Mouse (Mus musculus): ENCODE results near the gene Tex12. TPM values are rescaled to one million over a fixed set of nuclear protein-coding genes. Genes with fewer than 3 reads are reported as not detected.

Gene Tex12
- polyA plus RNA-seq, 1 experiment from 2014 or later, result not detected

GRCm38 (mm10) chr9:50542401-50542800 lies 18.7 kb downstream of the Tex12 start:
- H3K4me3 ChIP-seq (ENCODE audit: low read length), result no peak overlapping the region
- no peaks in the 10 kb centered on the region for H3K9me3 ChIP-seq (ENCODE audit: control insufficient read depth, low read length)
- no peak for ATAC-seq
- H3K4me1 ChIP-seq (ENCODE audit: control insufficient read depth, insufficient read depth, low read length), result no peaks in the 10 kb centered on the region
- no peak overlapping the region for H3K9ac ChIP-seq (ENCODE audit: low read depth, low read length)
- H3K27ac ChIP-seq (ENCODE audit: low read length), result no peak overlapping the region
- WGBS, result 79% methylated on average over 9 of the region's 9 CpGs
- no peaks in the 10 kb centered on the region for H3K36me3 ChIP-seq (ENCODE audit: control insufficient read depth, insufficient read depth, low read length)
- H3K4me2 ChIP-seq (ENCODE audit: low read depth, low read length), result no peak overlapping the region
- no peaks in the 10 kb centered on the region for H3K27me3 ChIP-seq (replicated peaks; ENCODE audit: control insufficient read depth, insufficient read depth, low read length)

- Histone ChIP-seq H3K9ac (ENCODE audit: low read depth, low read length) (no peak overlapping the region), H3K4me1 (ENCODE audit: control insufficient read depth, insufficient read depth, low read length) (peaks cover 5% of the 10 kb centered on the region; the same call in 1 of the 2 replicates), H3K27ac (ENCODE audit: low read length) (no peak overlapping the region), H3K36me3 (ENCODE audit: control insufficient read depth, insufficient read depth, low read length) (no peaks in the 10 kb centered on the region), H3K9me3 (ENCODE audit: control insufficient read depth, low read length) (no peaks in the 10 kb centered on the region), H3K27me3 (replicated peaks; ENCODE audit: control insufficient read depth, insufficient read depth, low read length) (no peaks in the 10 kb centered on the region), H3K4me3 (ENCODE audit: low read length) (no peak overlapping the region), H3K4me2 (ENCODE audit: low read depth, low read length) (no peak overlapping the region)
- ATAC-seq, result no peak
- 66% methylated on average over 7 of the region's 7 CpGs for WGBS
Observed at GRCm38 (mm10) chr9:50540170-50540569, 21.0 kb downstream of the Tex12 start.

- H3K4me1 ChIP-seq (ENCODE audit: control insufficient read depth, insufficient read depth, low read length), result peaks cover 5% of the 10 kb centered on the region; the same call in 1 of the 2 replicates
- ATAC-seq, result no peak
Observed at GRCm38 (mm10) chr9:50537295-50537694, 23.8 kb downstream of the Tex12 start.

GRCm38 (mm10) chr9:50536603-50537135 lies 24.5 kb downstream of the Tex12 start:
- Histone ChIP-seq H3K4me2 (ENCODE audit: low read depth, low read length) (no peak overlapping the region), H3K27ac (ENCODE audit: low read length) (no peak overlapping the region), H3K9ac (ENCODE audit: low read depth, low read length) (no peak overlapping the region), H3K4me3 (ENCODE audit: low read length) (no peak overlapping the region), H3K4me1 (ENCODE audit: control insufficient read depth, insufficient read depth, low read length) (peaks cover 5% of the 10 kb centered on the region; the same call in 1 of the 2 replicates), H3K27me3 (replicated peaks; ENCODE audit: control insufficient read depth, insufficient read depth, low read length) (no peaks in the 10 kb centered on the region), H3K36me3 (ENCODE audit: control insufficient read depth, insufficient read depth, low read length) (no peaks in the 10 kb centered on the region), H3K9me3 (ENCODE audit: control insufficient read depth, low read length) (peaks cover 3% of the 10 kb centered on the region; the same call in 1 of the 2 replicates)
- peak; percentile 81 for ATAC-seq
- 56% methylated on average over 7 of the region's 7 CpGs for WGBS

More at GRCm38 (mm10) chr9:50537295-50537694, 23.8 kb downstream of the Tex12 start:
- no peaks in the 10 kb centered on the region for H3K36me3 ChIP-seq (ENCODE audit: control insufficient read depth, insufficient read depth, low read length)
- no peak overlapping the region for H3K9ac ChIP-seq (ENCODE audit: low read depth, low read length)
- H3K4me2 ChIP-seq (ENCODE audit: low read depth, low read length), result no peak overlapping the region
- WGBS, result 62% methylated on average over 4 of the region's 4 CpGs
- peaks cover 3% of the 10 kb centered on the region; the same call in 1 of the 2 replicates for H3K9me3 ChIP-seq (ENCODE audit: control insufficient read depth, low read length)
- H3K4me3 ChIP-seq (ENCODE audit: low read length), result no peak overlapping the region
- no peaks in the 10 kb centered on the region for H3K27me3 ChIP-seq (replicated peaks; ENCODE audit: control insufficient read depth, insufficient read depth, low read length)
- no peak overlapping the region for H3K27ac ChIP-seq (ENCODE audit: low read length)

- peaks cover 5% of the 10 kb centered on the region; the same call in 1 of the 2 replicates for H3K4me1 ChIP-seq (ENCODE audit: control insufficient read depth, insufficient read depth, low read length)
- H3K9me3 ChIP-seq (ENCODE audit: control insufficient read depth, low read length), result peaks cover 3% of the 10 kb centered on the region; the same call in 1 of the 2 replicates
- no peak overlapping the region for H3K4me3 ChIP-seq (ENCODE audit: low read length)
- H3K27ac ChIP-seq (ENCODE audit: low read length), result peak overlapping the region; percentile 10; the same call in 1 of the 2 replicates
- H3K36me3 ChIP-seq (ENCODE audit: control insufficient read depth, insufficient read depth, low read length), result no peaks in the 10 kb centered on the region
- H3K4me2 ChIP-seq (ENCODE audit: low read depth, low read length), result no peak overlapping the region
- peak; percentile 36; the same call in 1 of the 2 replicates for ATAC-seq
- no peaks in the 10 kb centered on the region for H3K27me3 ChIP-seq (replicated peaks; ENCODE audit: control insufficient read depth, insufficient read depth, low read length)
- H3K9ac ChIP-seq (ENCODE audit: low read depth, low read length), result no peak overlapping the region
- 62% methylated on average over 5 of the region's 5 CpGs for WGBS
Observed at GRCm38 (mm10) chr9:50535930-50536329, 25.2 kb downstream of the Tex12 start.

- peaks cover 5% of the 10 kb centered on the region; the same call in 1 of the 2 replicates for H3K4me1 ChIP-seq (ENCODE audit: control insufficient read depth, insufficient read depth, low read length)
- H3K27ac ChIP-seq (ENCODE audit: low read length), result peak overlapping the region; percentile 59
- no peaks in the 10 kb centered on the region for H3K36me3 ChIP-seq (ENCODE audit: control insufficient read depth, insufficient read depth, low read length)
- H3K4me2 ChIP-seq (ENCODE audit: low read depth, low read length), result no peak overlapping the region
- no peaks in the 10 kb centered on the region for H3K27me3 ChIP-seq (replicated peaks; ENCODE audit: control insufficient read depth, insufficient read depth, low read length)
- ATAC-seq, result no peak
- no peak overlapping the region for H3K9ac ChIP-seq (ENCODE audit: low read depth, low read length)
- H3K9me3 ChIP-seq (ENCODE audit: control insufficient read depth, low read length), result peaks cover 3% of the 10 kb centered on the region; the same call in 1 of the 2 replicates
- no peak overlapping the region for H3K4me3 ChIP-seq (ENCODE audit: low read length)
- WGBS, result 74% methylated on average over 3 of the region's 3 CpGs
Observed at GRCm38 (mm10) chr9:50533791-50534190, 27.3 kb downstream of the Tex12 start.

GRCm38 (mm10) chr9:50533328-50533727 lies 27.8 kb downstream of the Tex12 start:
- no peak for ATAC-seq

GRCm38 (mm10) chr9:50530890-50531289 lies 30.2 kb downstream of the Tex12 start:
- Histone ChIP-seq H3K27ac (ENCODE audit: low read length) (no peak overlapping the region), H3K4me2 (ENCODE audit: low read depth, low read length) (no peak overlapping the region), H3K4me1 (ENCODE audit: control insufficient read depth, insufficient read depth, low read length) (peaks cover 10% of the 10 kb centered on the region), H3K4me3 (ENCODE audit: low read length) (no peak overlapping the region), H3K9me3 (ENCODE audit: control insufficient read depth, low read length) (peaks cover 3% of the 10 kb centered on the region; the same call in 1 of the 2 replicates), H3K27me3 (replicated peaks; ENCODE audit: control insufficient read depth, insufficient read depth, low read length) (no peaks in the 10 kb centered on the region), H3K36me3 (ENCODE audit: control insufficient read depth, insufficient read depth, low read length) (no peaks in the 10 kb centered on the region), H3K9ac (ENCODE audit: low read depth, low read length) (no peak overlapping the region)
- no peak for ATAC-seq
- WGBS, result 26% methylated on average over 2 of the region's 2 CpGs

More at GRCm38 (mm10) chr9:50533328-50533727, 27.8 kb downstream of the Tex12 start:
- Histone ChIP-seq H3K9me3 (ENCODE audit: control insufficient read depth, low read length) (peaks cover 3% of the 10 kb centered on the region; the same call in 1 of the 2 replicates), H3K4me1 (ENCODE audit: control insufficient read depth, insufficient read depth, low read length) (peaks cover 5% of the 10 kb centered on the region; the same call in 1 of the 2 replicates), H3K4me2 (ENCODE audit: low read depth, low read length) (no peak overlapping the region), H3K27me3 (replicated peaks; ENCODE audit: control insufficient read depth, insufficient read depth, low read length) (no peaks in the 10 kb centered on the region), H3K9ac (ENCODE audit: low read depth, low read length) (no peak overlapping the region), H3K27ac (ENCODE audit: low read length) (peak overlapping the region; percentile 59), H3K36me3 (ENCODE audit: control insufficient read depth, insufficient read depth, low read length) (no peaks in the 10 kb centered on the region), H3K4me3 (ENCODE audit: low read length) (no peak overlapping the region)
- WGBS, result 73% methylated on average over 11 of the region's 11 CpGs

GRCm38 (mm10) chr9:50528293-50528892 lies 32.7 kb downstream of the Tex12 start, which contains the start of gene Pts:
Gene Pts (minus strand): TSS chr9:50528724.
- Histone ChIP-seq H3K36me3 (ENCODE audit: control insufficient read depth, insufficient read depth, low read length) (no peaks in the 10 kb centered on the region), H3K9ac (ENCODE audit: low read depth, low read length) (peak within 1 kb of the TSS; percentile 84), H3K4me1 (ENCODE audit: control insufficient read depth, insufficient read depth, low read length) (peaks cover 8% of the 10 kb centered on the region), H3K27ac (ENCODE audit: low read length) (peak within 1 kb of the TSS; percentile 84), H3K27me3 (replicated peaks; ENCODE audit: control insufficient read depth, insufficient read depth, low read length) (no peaks in the 10 kb centered on the region), H3K4me3 (ENCODE audit: low read length) (peak within 1 kb of the TSS; percentile 83), H3K4me2 (ENCODE audit: low read depth, low read length) (peak within 1 kb of the TSS; percentile 79), H3K9me3 (ENCODE audit: control insufficient read depth, low read length) (no peaks in the 10 kb centered on the region)
- WGBS, result under 1% methylated on average over 54 of the region's 54 CpGs
- peak; percentile 99 for ATAC-seq
